ENCODE assay signal across 18 mouse cellular contexts in the genomic region with DNA sequence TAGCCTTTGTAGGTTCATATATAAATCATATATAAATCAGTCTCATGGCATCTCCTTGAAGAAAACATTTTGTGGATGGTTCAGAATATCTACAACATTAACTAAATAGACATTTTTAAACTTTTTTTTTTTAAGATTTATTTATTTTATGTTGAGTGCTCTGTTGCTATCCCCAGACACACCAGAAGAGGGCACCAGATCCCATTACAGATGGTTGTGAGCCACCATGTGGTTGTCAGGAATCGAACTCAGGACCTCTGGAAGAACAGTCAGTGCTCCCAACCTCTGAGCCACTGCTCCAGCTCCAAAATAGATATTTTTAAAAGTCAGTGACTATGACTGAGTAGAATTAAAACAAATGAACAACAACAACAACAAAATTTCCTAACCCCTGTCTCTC. TPM values are rescaled to one million over a fixed set of nuclear protein-coding genes. Genes with fewer than 3 reads are reported as not detected.
DNase-seq lines count a peak whose midpoint lies in the region; ATAC-seq and TF ChIP-seq lines count a peak whose summit lies in the region.
"Had no signal": no experiment of that assay in that cellular context is flagged by ENCODE, and none has a peak within 500 bp of the region (broad histone marks: within the 10 kb centered on the region; RNA-seq: fewer than 3 reads in every experiment).

No protein-coding gene starts in this region.

- no peaks in the 10 kb centered on the region for H3K4me1 ChIP-seq in liver, adult 2 months (ENCODE audit: control insufficient read depth, insufficient read depth, low read length)
- no peaks in the 10 kb centered on the region for H3K4me1 ChIP-seq in liver, embryonic 11.5 days (replicated peaks; ENCODE audit: control insufficient read depth, insufficient read depth, low read length)
- H3K4me1 ChIP-seq: kidney, embryonic 15.5 days; liver, embryonic 15.5 days had no signal

- no peak for TF ChIP-seq POLR2A in liver, adult 2 months (IDR thresholded peaks at IDR 0.05; ENCODE audit: extremely low read depth, insufficient read depth, low read length)

- H3K27ac ChIP-seq in liver, adult 2 months (replicated peaks; ENCODE audit: insufficient read depth, low read depth, low read length), result no peak overlapping the region
- H3K27ac ChIP-seq in liver, embryonic 11.5 days (ENCODE audit: low read depth, low read length), result no peak overlapping the region
- H3K27ac ChIP-seq: heart, embryonic 10.5 days; kidney, embryonic 15.5 days; liver, embryonic 15.5 days; macrophage had no signal

- no peak overlapping the region for H3K4me2 ChIP-seq in liver, embryonic 11.5 days
- H3K4me2 ChIP-seq: kidney, embryonic 15.5 days; liver, embryonic 15.5 days had no signal

- peak; percentile 8 for DNase-seq in CD4-positive, CD25-positive, alpha-beta regulatory T cell, adult 2 months (ENCODE audit: low read depth, low spot score)
- DNase-seq in liver, adult 2 months (ENCODE audit: extremely low read depth, low read depth, low spot score), result no peak
- no peak for DNase-seq in liver, embryonic 11.5 days (ENCODE audit: low spot score)
- peak; percentile 27 for DNase-seq in thymus, postnatal 4 days
- no peak for DNase-seq in thymus, postnatal 0 days (ENCODE audit: low spot score)
- no peak for DNase-seq in left cerebral cortex, adult 11 months (ENCODE audit: low spot score)
- DNase-seq: adrenal gland, postnatal 36 days; cerebellum, postnatal 10 days; gastrocnemius, postnatal 14 days; midbrain, embryonic 14.5 days had no signal

- no peak overlapping the region for H3K4me3 ChIP-seq in liver, adult 2 months (ENCODE audit: insufficient read depth, low read depth, low read length)
- H3K4me3 ChIP-seq in liver, embryonic 11.5 days (ENCODE audit: low read depth, low read length), result no peak overlapping the region
- H3K4me3 ChIP-seq: erythroblast, embryonic 14.5 days; heart, embryonic 10.5 days; kidney, embryonic 15.5 days; liver, embryonic 15.5 days had no signal

- H3K9ac ChIP-seq in liver, adult 2 months (ENCODE audit: low read depth, low read length), result no peak overlapping the region
- H3K9ac ChIP-seq in liver, embryonic 11.5 days (ENCODE audit: low read depth, low read length), result no peak overlapping the region
- H3K9ac ChIP-seq: kidney, embryonic 15.5 days; liver, embryonic 15.5 days had no signal

- no peaks in the 10 kb centered on the region for H3K27me3 ChIP-seq in liver, adult 2 months (ENCODE audit: control insufficient read depth, insufficient read depth, low read length)
- no peaks in the 10 kb centered on the region for H3K27me3 ChIP-seq in liver, embryonic 11.5 days (replicated peaks; ENCODE audit: control insufficient read depth, insufficient read depth, low read length)
- H3K27me3 ChIP-seq: kidney, embryonic 15.5 days; liver, embryonic 15.5 days had no signal

- WGBS in liver, adult 2 months, result 75% methylated on average over 1 of the region's 1 CpGs
- 61% methylated on average over 1 of the region's 1 CpGs for WGBS in liver, embryonic 11.5 days

- H3K36me3 ChIP-seq in liver, adult 2 months (ENCODE audit: control insufficient read depth, insufficient read depth, low read length), result no peaks in the 10 kb centered on the region
- no peaks in the 10 kb centered on the region for H3K36me3 ChIP-seq in liver, embryonic 11.5 days (ENCODE audit: control insufficient read depth, insufficient read depth, low read length)
- H3K36me3 ChIP-seq: heart, embryonic 10.5 days; kidney, embryonic 15.5 days; liver, embryonic 15.5 days had no signal

- no peaks in the 10 kb centered on the region for H3K79me2 ChIP-seq in liver, adult 2 months (ENCODE audit: control insufficient read depth, insufficient read depth, low read length)

- no peaks in the 10 kb centered on the region for H3K9me3 ChIP-seq in liver, embryonic 11.5 days (ENCODE audit: control insufficient read depth, low read length)
- H3K9me3 ChIP-seq: heart, embryonic 10.5 days; kidney, embryonic 15.5 days; liver, embryonic 15.5 days had no signal

- TF ChIP-seq CTCF in liver, adult 2 months (IDR thresholded peaks at IDR 0.05; ENCODE audit: low read depth, low read length), result peak; percentile 25; the same call in 1 of the 2 replicates

- no peak for ATAC-seq in CD4-positive, CD25-positive, alpha-beta regulatory T cell, adult 4 months
- no peak for ATAC-seq in liver, embryonic 11.5 days (replicated peaks; ENCODE audit: low FRiP score)
- ATAC-seq in megakaryocyte, adult 5-6 weeks (ENCODE audit: poor library complexity, severe bottlenecking), result no peak
- ATAC-seq: activated CD4-positive, CD25-positive, alpha-beta regulatory T cell, adult 4 months had no signal

RNA-seq across cellular contexts. Expression of gene Gm14226, which starts 31.5 kb away (rescaled TPM):
- not detected for polyA plus RNA-seq in CD4-positive, CD25-positive, alpha-beta regulatory T cell, adult 4 months (2017; shearing (Covaris generic))
- total RNA-seq in liver, adult 2 months (2014; rRNA removed), result under 0.01 TPM in 1 of 2 replicates, not detected in the other
- polyA plus RNA-seq in liver, adult 2 months (2012; rRNA removed), result 0.02 TPM in 1 of 2 replicates, not detected in the other
- polyA plus RNA-seq in liver, embryonic 11.5 days (2014; fragmentation: Nextera tagmentation; extraction: Ambion mirVana), result 1.8 and 3.1 TPM in 2 replicates
- 0.05 TPM in 2 replicates for polyA plus RNA-seq in thymus, postnatal 0 days (2015; fragmentation: Nextera tagmentation; extraction: Ambion mirVana)
- not detected in 2 replicates for total RNA-seq in megakaryocyte, adult 5-6 weeks (2015)
- not detected in 2 replicates for total RNA-seq in megakaryocyte, adult 5-6 weeks (2017)
- total RNA-seq: gastrocnemius, postnatal 14 days had no signal
- polyA plus RNA-seq: erythroblast, embryonic 14.5 days; macrophage had no signal

Comparison
In these comparisons a context has a peak if more than half of its experiments do, and no peak if none do; other contexts are left out.
1. DNase-seq: peak in CD4-positive, CD25-positive, alpha-beta regulatory T cell, adult 2 months (single experiment) and thymus, postnatal 4 days (single experiment); none in liver, adult 2 months (single experiment), liver, embryonic 11.5 days (single experiment), thymus, postnatal 0 days (single experiment) and left cerebral cortex, adult 11 months (single experiment).